Mouse (Mus musculus) urinary bladder, adult 18-20 months (tissue): ENCODE data around the gene Pwp2.
"Not testable (repeated sequence)": the region's sequence is repeated elsewhere in the genome, so short reads cannot be mapped to it uniquely, and the experiment has no call there.

ENCODE experiments used
- DNase-seq, 2 experiments: peaks; one replicate each; pipeline ENCODE4 v3.0.0; 2022; ENCODE audit warnings: low spot score in 2 of 2, mixed read lengths in 2 of 2

Pwp2 gene

GRCm38 (mm10) chr10:78140843-78141242 is 44.1 kb downstream of the Pwp2 start:
- no peak for DNase-seq

- no peak for DNase-seq
These were observed 44.7 kb downstream of the Pwp2 start for GRCm38 (mm10) chr10:78140251-78140600.

- no peak for DNase-seq
These were observed 45.2 kb downstream of the Pwp2 start for GRCm38 (mm10) chr10:78139572-78140250.

- DNase-seq: peak in 1 of 2 experiments; percentile 37
These were observed 46.0 kb downstream of the Pwp2 start for GRCm38 (mm10) chr10:78138812-78139523.

GRCm38 (mm10) chr10:78137191-78137590 is 47.8 kb downstream of the Pwp2 start:
- DNase-seq: no peak

- DNase-seq: no peak
These were observed 49.0 kb downstream of the Pwp2 start for GRCm38 (mm10) chr10:78135947-78136346.

GRCm38 (mm10) chr10:78134975-78135798 is 49.8 kb downstream of the Pwp2 start:
- peak in 1 of 2 experiments; percentile 22 for DNase-seq

GRCm38 (mm10) chr10:78134400-78134799 is 50.5 kb downstream of the Pwp2 start:
- no peak for DNase-seq

GRCm38 (mm10) chr10:78129998-78130397 is 55.0 kb downstream of the Pwp2 start:
- DNase-seq: no peak

- no peak for DNase-seq
These were observed 55.5 kb downstream of the Pwp2 start for GRCm38 (mm10) chr10:78129423-78129822.

- no peak for DNase-seq
These were observed 56.3 kb downstream of the Pwp2 start for GRCm38 (mm10) chr10:78128647-78129046.

- no peak for DNase-seq
These were observed 57.0 kb downstream of the Pwp2 start for GRCm38 (mm10) chr10:78127931-78128330.

GRCm38 (mm10) chr10:78127046-78127870 is 57.7 kb downstream of the Pwp2 start:
- no peak for DNase-seq

- no peak for DNase-seq
These were observed 58.6 kb downstream of the Pwp2 start for GRCm38 (mm10) chr10:78126311-78126710.

- DNase-seq: not testable (repeated sequence)
These were observed 59.9 kb downstream of the Pwp2 start for GRCm38 (mm10) chr10:78125061-78125460.

- not testable (repeated sequence) for DNase-seq
These were observed 60.8 kb downstream of the Pwp2 start for GRCm38 (mm10) chr10:78124137-78124536.
